Mouse (Mus musculus) hindbrain, embryonic 16.5 days (tissue): Measurements from ENCODE around the gene Tacc3. TPM values are rescaled to one million over a fixed set of nuclear protein-coding genes. Genes with fewer than 3 reads are reported as not detected.

Experiments
- ATAC-seq: fragments of 200-750 bp; cut with Nextera tagmentation; 2 replicates; pipeline ENCODE4 v1.8.0; 2017; ENCODE audit warnings: moderate TSS enrichment, moderate library complexity
- H3K27ac ChIP-seq: fragments of 300-500 bp; sonication (generic); 2 replicates; pipeline ENCODE4 v1.5.1; 2014; ENCODE audit warnings: low read depth, mild to moderate bottlenecking, control low read depth, low read length, moderate library complexity
- H3K27me3 ChIP-seq: fragments of 300-500 bp; sonication (generic); replicated peaks from 2 replicates; pipeline ENCODE4 v1.6.1; 2014; ENCODE audit warnings: low read length; ENCODE audit not compliant: control insufficient read depth, insufficient read depth
- H3K36me3 ChIP-seq: fragments of 300-500 bp; sonication (generic); 2 replicates; pipeline ENCODE4 v1.6.1; 2014; ENCODE audit warnings: mild to moderate bottlenecking, low read length, moderate library complexity, mixed read lengths; ENCODE audit not compliant: control insufficient read depth, insufficient read depth
- H3K4me1 ChIP-seq: fragments of 300-500 bp; sonication (generic); 2 replicates; pipeline ENCODE4 v1.6.1; 2014; ENCODE audit warnings: low read depth, low read length; ENCODE audit not compliant: control insufficient read depth, insufficient read depth
- H3K4me2 ChIP-seq: fragments of 300-500 bp; sonication (generic); 2 replicates; pipeline ENCODE4 v1.6.1; 2014; ENCODE audit warnings: mild to moderate bottlenecking, low read length, control low read depth, moderate library complexity
- H3K4me3 ChIP-seq: fragments of 300-500 bp; sonication (generic); 2 replicates; pipeline ENCODE4 v1.5.1; 2014; ENCODE audit warnings: mild to moderate bottlenecking, low read length, control low read depth, moderate library complexity
- H3K9ac ChIP-seq: fragments of 300-500 bp; sonication (generic); 2 replicates; pipeline ENCODE4 v1.6.1; 2014; ENCODE audit warnings: low read depth, mild to moderate bottlenecking, control low read depth, low read length, moderate library complexity
- H3K9me3 ChIP-seq: fragments of 300-500 bp; sonication (generic); 2 replicates; pipeline ENCODE4 v1.6.1; 2014; ENCODE audit warnings: mild to moderate bottlenecking, low read length, moderate library complexity; ENCODE audit not compliant: control insufficient read depth
- WGBS: fragments of 180-500 bp; shearing (Covaris S2); extraction: QIAGEN DNeasy Blood & Tissue Kit; methylation state at CpG from one replicate; pipeline ENCODE4 v1.1.7; 2014; 5-methylcytosine and 5-hydroxymethylcytosine counted together
- polyA plus RNA-seq: library from polyadenylated mRNA; unstranded; fragments of >200 nt; fragmentation: Nextera tagmentation; extraction: Ambion mirVana; gene quantifications from 2 replicates; pipeline ENCODE4 v1.2.1, GENCODE M21; 2015

Gene Tacc3
- polyA plus RNA-seq, 1 experiment from 2014 or later: 42.2 TPM

DNA sequence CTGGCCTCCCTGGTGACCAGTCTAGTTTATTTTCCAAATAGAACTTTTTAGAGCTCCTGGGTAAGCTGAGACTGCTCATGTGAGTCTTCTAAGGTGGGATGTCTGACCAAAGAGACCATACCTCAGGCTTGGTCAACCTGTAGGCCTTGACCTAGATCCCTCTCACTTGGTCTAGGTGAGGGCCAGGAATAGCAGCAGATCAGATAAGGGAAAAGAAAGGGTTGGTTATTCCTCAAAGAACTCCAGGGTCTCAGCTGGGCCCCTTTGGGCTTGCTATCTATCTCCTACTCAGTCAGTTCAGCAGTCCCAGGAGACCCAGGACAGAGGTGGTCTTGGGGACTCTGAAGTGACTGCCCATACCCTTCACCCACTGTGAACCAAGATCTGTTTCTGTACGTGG lies 39.6 kb downstream of the Tacc3 start:
- Histone ChIP-seq H3K4me3 (no peak overlapping the region), H3K4me2 (no peak overlapping the region), H3K9me3 (no peaks in the 10 kb centered on the region), H3K4me1 (peaks cover 16% of the 10 kb centered on the region), H3K9ac (no peak overlapping the region), H3K27me3 (peaks cover 18% of the 10 kb centered on the region), H3K27ac (peak overlapping the region; percentile 1; the same call in 1 of the 2 replicates), H3K36me3 (no peaks in the 10 kb centered on the region)
- ATAC-seq: no peak
- 26% methylated on average over 1 of the region's 1 CpGs for WGBS

DNA sequence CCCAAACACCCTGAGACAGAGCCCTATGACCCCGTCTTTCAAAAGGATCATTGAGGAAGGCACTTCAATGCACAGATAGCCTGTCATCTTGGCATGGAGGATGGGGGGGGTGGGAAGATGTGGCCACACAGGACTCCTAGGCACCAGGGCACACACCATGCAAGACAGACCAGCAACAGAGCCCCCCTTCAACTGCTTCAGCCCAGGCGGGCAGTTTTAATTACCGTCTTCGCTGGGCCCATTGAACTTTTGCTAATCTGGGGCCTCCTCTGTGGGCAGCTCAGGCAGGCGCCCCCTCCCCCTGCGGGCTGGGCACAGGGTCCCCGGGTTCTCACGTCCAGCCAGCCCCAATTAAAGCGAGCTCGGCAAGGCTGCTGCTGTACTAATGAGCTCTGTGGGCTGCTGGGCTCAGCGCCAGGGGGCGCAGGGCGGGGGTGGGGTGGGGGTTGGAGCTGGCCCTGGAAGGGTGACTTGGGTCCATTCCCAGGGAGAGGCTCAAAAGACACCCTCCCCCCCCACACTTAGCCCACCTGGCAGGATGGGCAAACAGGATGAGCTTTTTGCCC lies 40.1 kb downstream of the Tacc3 start:
- peaks cover 17% of the 10 kb centered on the region for H3K27me3 ChIP-seq
- H3K4me3 ChIP-seq: no peak overlapping the region
- H3K36me3 ChIP-seq: no peaks in the 10 kb centered on the region
- ATAC-seq: peak; percentile 68
- H3K9ac ChIP-seq: no peak overlapping the region
- 13% methylated on average over 11 of the region's 13 CpGs for WGBS
- H3K9me3 ChIP-seq: no peaks in the 10 kb centered on the region
- peak overlapping the region; percentile 16; the same call in 1 of the 2 replicates for H3K27ac ChIP-seq
- H3K4me2 ChIP-seq: no peak overlapping the region
- H3K4me1 ChIP-seq: peaks cover 13% of the 10 kb centered on the region

DNA sequence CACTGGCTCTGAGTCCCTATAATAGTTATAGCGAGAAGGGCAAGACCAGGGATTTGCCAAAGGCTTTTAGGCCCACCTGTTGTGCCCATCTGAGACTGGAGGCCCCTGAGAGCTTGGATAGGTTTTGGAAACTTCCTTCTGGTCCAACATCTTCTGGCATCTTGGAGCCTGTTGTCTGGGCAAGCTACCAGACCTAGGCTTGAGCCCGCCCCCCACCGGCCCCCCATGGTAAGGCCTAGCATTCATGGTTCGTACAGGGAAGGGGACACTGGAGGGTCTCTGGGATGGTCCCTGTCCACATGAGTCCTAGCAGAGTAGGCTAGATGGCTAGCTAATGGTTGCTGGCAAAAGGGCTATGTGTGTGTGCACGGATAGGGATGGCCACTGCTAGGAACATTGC lies 40.7 kb downstream of the Tacc3 start:
- Histone ChIP-seq H3K9me3 (no peaks in the 10 kb centered on the region), H3K27ac (no peak overlapping the region), H3K9ac (no peak overlapping the region), H3K27me3 (peaks cover 17% of the 10 kb centered on the region), H3K4me3 (no peak overlapping the region), H3K4me1 (peaks cover 13% of the 10 kb centered on the region), H3K4me2 (no peak overlapping the region), H3K36me3 (no peaks in the 10 kb centered on the region)
- no peak for ATAC-seq
- WGBS: 81% methylated on average over 5 of the region's 5 CpGs

DNA sequence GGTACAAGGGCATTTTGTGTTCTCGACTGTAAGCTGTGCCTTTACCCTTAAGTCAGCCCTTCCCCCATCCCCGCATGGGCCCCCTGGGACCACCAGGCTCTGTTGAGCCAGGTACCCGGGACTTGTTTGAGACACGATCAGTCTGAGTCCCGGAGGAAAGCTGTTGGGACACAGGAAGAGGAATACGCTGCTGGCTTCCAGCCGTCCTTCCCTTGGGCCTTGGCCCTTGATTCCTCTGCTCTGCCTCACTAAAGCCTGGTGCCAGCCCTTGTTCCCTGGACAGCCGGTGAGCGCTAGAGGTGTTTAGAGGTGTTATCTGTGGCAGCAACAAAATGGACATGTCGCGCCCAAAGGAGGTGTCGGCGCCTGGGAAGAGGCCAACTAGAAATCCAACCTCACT lies 42.1 kb downstream of the Tacc3 start:
- Histone ChIP-seq H3K4me2 (no peak overlapping the region), H3K9ac (no peak overlapping the region), H3K4me1 (peaks cover 10% of the 10 kb centered on the region), H3K36me3 (no peaks in the 10 kb centered on the region), H3K27me3 (peaks cover 17% of the 10 kb centered on the region), H3K9me3 (no peaks in the 10 kb centered on the region), H3K27ac (no peak overlapping the region; the same call in 1 of the 2 replicates), H3K4me3 (no peak overlapping the region)
- WGBS: 49% methylated on average over 13 of the region's 13 CpGs
- no peak for ATAC-seq

GRCm38 (mm10) chr5:33701832-33702231 lies 43.9 kb downstream of the Tacc3 start:
- no peak for ATAC-seq
- 79% methylated on average over 11 of the region's 11 CpGs for WGBS

GRCm38 (mm10) chr5:33703999-33704398 lies 46.1 kb downstream of the Tacc3 start:
- Histone ChIP-seq H3K4me1 (peaks cover 16% of the 10 kb centered on the region; the same call in 1 of the 2 replicates), H3K27ac (peak overlapping the region; percentile 53), H3K36me3 (no peaks in the 10 kb centered on the region), H3K4me3 (no peak overlapping the region), H3K9ac (no peak overlapping the region), H3K4me2 (no peak overlapping the region), H3K9me3 (no peaks in the 10 kb centered on the region), H3K27me3 (0 out of 2 replicates have a peak, but pooled peaks cover 2% of the 10 kb centered on the region)
- ATAC-seq: peak; percentile 62
- 16% methylated on average over 8 of the region's 8 CpGs for WGBS

More at GRCm38 (mm10) chr5:33701832-33702231, 43.9 kb downstream of the Tacc3 start:
- no peaks in the 10 kb centered on the region for H3K36me3 ChIP-seq
- peaks cover 7% of the 10 kb centered on the region; the same call in 1 of the 2 replicates for H3K27me3 ChIP-seq
- H3K4me3 ChIP-seq: no peak overlapping the region
- H3K9me3 ChIP-seq: no peaks in the 10 kb centered on the region
- H3K9ac ChIP-seq: no peak overlapping the region
- peaks cover 16% of the 10 kb centered on the region for H3K4me1 ChIP-seq
- no peak overlapping the region for H3K4me2 ChIP-seq
- H3K27ac ChIP-seq: no peak overlapping the region

DNA sequence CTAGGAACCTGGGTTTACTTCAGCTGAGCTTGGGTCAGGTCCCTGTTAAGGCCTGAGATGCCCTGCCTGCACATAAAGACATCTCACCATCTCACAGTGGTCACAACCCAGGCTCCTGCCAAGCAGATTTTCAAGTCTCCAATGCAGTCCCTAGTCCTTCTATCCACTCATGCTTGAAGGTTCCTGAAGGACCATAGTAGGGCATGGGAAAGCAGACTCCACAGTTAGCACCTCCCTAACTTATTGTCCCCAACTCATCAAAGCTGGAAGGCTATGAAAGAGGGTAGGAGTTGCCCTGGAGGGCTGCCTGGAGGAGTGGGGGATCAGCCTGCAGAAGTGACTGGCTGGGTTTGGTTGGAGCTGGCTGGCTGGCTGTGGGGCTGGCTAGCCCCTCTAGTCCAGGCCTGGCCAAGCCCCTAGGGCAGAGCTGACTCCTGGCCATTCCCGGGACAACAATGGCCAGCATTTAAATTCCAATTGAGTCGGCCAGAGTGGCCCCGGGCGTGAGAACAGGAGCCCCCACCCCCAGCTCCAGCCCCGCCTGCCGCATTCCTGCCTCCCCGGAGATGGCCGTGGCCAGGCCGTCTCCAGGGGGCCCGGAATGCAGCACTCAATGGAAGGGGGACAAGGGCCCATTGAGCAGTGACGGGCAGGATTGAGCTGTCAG lies 47.1 kb downstream of the Tacc3 start:
- Histone ChIP-seq H3K4me1 (peaks cover 16% of the 10 kb centered on the region; the same call in 1 of the 2 replicates), H3K9me3 (no peaks in the 10 kb centered on the region), H3K9ac (no peak overlapping the region), H3K4me3 (no peak overlapping the region), H3K4me2 (no peak overlapping the region), H3K27ac (peak overlapping the region; percentile 76), H3K36me3 (no peaks in the 10 kb centered on the region), H3K27me3 (0 out of 2 replicates have a peak, but pooled peaks cover 2% of the 10 kb centered on the region)
- WGBS: 3% methylated on average over 10 of the region's 11 CpGs
- peak; percentile 91 for ATAC-seq

- Histone ChIP-seq H3K9me3 (no peaks in the 10 kb centered on the region), H3K4me3 (no peak overlapping the region), H3K4me2 (no peak overlapping the region), H3K9ac (peak overlapping the region; percentile 31; the same call in 1 of the 2 replicates), H3K27me3 (0 out of 2 replicates have a peak, but pooled peaks cover 2% of the 10 kb centered on the region), H3K27ac (peak overlapping the region; percentile 76), H3K36me3 (no peaks in the 10 kb centered on the region), H3K4me1 (peaks cover 16% of the 10 kb centered on the region; the same call in 1 of the 2 replicates)
- no peak for ATAC-seq
- 13% methylated on average over 9 of the region's 9 CpGs for WGBS
Measured at GRCm38 (mm10) chr5:33705612-33706349, 47.9 kb downstream of the Tacc3 start.

DNA sequence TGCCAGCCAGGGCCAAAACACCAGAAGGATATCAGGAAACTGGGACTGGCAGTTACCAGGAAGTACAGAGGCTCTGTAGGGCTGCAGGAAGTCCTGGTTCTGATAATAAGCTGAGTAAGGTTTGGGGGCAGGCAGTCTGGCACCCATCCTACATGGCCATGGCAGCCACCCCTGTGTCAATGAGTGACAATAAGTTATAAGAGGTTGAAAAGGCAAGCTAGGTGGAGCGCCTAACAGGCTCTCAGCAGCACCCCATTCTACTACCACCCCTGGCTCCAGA lies 48.4 kb downstream of the Tacc3 start:
- Histone ChIP-seq H3K4me2 (no peak overlapping the region), H3K36me3 (no peaks in the 10 kb centered on the region), H3K9me3 (no peaks in the 10 kb centered on the region), H3K4me1 (peaks cover 16% of the 10 kb centered on the region; the same call in 1 of the 2 replicates), H3K27me3 (0 out of 2 replicates have a peak, but pooled peaks cover 2% of the 10 kb centered on the region), H3K9ac (peak overlapping the region; percentile 31; the same call in 1 of the 2 replicates), H3K4me3 (no peak overlapping the region), H3K27ac (peak overlapping the region; percentile 76; the same call in 1 of the 2 replicates)
- 86% methylated on average over 1 of the region's 1 CpGs for WGBS
- no peak for ATAC-seq
